Mouse (Mus musculus) thymus, postnatal 4 days (tissue): ENCODE data around the gene Lingo3.
"Not testable (repeated sequence)": the region's sequence is repeated elsewhere in the genome, so short reads cannot be mapped to it uniquely, and the experiment has no call there.

Experiments used
- DNase-seq: peaks from one replicate; pipeline ENCODE4 v3.0.0; 2021

The Lingo3 gene

DNA sequence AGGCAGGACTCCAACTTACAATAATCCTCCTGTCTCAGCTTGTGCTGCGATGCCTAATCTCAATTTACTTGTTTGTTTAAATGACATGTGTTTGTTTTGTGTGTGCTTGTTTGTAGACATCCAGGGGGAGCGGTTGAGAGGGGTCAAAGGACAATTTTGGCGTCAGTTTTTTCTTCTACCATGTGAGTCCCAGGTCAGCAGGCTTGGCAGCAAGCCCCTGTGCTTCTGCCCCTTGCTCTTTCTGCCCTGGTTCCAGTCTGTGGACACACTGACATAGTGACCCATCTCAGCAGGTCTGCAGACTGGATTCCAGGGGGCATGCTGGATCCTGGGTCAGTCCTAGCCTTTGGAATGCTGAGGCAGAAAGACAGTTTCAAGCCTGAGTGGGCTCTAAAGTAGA is 24.4 kb downstream of the Lingo3 start:
- no peak for DNase-seq

DNA sequence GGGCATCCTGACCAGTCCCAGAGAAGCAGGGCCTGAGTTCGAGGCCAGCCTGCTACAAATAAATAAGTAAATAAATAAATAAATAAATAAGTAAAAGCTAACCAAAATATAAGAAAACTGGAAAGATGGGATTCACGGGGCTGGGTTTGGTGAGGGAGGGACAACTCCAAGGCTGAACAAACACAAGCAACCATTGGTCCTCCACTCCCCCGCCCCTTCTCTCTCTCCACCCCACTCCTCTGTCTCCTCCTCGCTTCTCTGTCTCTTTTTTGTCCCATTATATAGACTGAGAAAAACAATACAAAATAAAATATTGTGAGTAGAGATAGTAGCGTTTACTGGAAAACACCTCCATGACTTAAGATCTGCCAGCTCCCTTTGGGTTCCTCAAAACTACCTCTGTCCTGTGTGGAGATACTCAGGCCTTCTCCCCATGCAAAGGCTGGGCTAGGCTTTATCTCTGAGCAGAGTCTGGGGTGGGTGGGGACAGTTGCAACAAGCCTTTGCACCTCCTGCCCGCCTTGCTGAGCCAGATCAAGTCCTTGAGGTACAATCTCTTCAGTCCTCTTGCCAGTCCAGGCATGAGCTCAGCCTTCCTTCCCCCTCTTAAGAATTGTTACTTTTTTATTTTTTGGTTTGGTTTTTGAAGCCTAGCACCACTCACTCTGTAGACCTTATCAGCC is 25.1 kb downstream of the Lingo3 start:
- DNase-seq = no peak

GRCm38 (mm10) chr10:80817955-80818354 is 25.9 kb downstream of the Lingo3 start:
- not testable (repeated sequence) for DNase-seq

DNA sequence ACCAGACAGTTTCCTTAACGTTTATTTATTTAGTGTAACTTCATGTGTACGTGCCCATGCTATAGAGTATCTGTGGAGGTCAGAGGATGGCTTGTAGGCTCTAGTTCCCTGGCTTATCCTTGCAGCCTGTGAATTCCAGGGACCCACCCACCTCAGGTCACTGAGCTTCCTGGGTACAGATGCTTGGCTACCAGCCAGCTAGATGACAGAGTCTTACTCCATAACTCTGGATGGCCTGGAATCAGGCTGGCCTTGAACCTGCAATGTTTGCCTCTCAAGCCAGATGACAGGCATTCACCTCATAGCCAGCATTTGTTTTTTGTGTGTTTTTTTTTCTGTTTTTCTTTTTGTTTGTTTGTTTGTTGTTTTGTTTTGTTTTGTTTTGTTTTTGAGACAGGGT is 26.7 kb downstream of the Lingo3 start:
- no peak for DNase-seq

DNA sequence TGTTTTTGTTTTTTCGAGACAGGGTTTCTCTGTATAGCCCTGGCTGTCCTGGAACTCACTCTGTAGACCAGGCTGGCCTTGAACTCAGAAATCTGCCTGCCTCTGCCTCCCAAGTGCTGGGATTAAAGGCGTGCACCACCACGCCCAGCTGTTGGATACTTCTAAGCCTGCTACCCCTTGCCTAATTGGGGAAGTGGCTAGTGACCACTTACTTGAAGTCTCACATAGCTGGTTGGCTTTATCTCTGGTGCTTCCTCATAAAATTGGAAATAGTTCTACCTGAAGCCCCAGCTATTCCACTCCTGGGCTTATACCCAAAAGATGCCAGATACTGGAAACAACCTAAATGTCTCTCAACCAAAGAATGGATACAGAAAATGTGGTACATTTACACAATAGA is 27.5 kb downstream of the Lingo3 start:
- not testable (repeated sequence) for DNase-seq

GRCm38 (mm10) chr10:80814800-80815199 is 29.0 kb downstream of the Lingo3 start:
- DNase-seq = no peak

DNA sequence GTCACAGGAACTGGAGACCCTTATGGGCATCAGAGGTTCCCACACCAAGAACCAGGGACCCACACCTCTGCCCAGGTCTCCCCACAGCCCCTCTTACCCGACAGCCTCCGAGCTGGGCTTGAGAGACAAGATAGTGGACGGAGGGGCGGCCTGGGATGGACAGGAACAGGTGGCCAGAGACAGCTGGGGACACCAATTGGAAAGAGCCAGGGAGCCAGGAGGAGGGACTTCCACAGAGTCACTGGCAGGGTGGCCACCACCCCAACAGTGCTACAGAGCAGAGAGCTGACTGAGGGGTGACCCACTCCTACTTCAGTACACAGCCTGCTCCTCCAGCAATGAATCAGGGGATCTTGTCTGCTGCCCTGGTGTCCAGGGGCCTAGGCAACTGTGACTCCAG is 30.5 kb downstream of the Lingo3 start, which contains the start of gene Jsrp1:
Jsrp1 (minus strand) TSS at position 133 of the 400 bp plus-strand sequence.
- no peak for DNase-seq

- DNase-seq = no peak
Observed at GRCm38 (mm10) chr10:80812391-80813041, 31.3 kb downstream of the Lingo3 start.

DNA sequence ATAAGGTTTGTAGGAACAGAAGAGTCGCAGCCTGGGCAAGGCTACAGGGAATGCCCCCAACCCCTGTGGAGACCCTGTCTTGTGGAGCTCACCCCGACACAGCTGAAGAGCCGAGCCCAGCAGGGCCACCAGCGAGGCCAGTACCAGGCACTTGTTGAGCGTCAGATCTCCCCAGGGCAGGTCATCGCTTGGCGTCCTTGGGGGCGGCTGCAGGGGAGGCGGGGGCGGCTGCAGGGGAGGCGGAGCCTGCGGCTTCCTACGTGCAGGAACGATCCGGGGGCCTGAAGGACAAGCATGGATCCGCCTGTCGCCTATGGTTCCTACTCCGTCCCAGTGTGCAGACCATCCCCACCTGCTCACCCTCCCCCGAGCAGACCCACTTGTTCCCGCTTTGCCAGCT is 33.8 kb downstream of the Lingo3 start:
- DNase-seq = peak; percentile 17

GRCm38 (mm10) chr10:80808985-80809632 is 34.7 kb downstream of the Lingo3 start:
- peak; percentile 14 for DNase-seq

DNA sequence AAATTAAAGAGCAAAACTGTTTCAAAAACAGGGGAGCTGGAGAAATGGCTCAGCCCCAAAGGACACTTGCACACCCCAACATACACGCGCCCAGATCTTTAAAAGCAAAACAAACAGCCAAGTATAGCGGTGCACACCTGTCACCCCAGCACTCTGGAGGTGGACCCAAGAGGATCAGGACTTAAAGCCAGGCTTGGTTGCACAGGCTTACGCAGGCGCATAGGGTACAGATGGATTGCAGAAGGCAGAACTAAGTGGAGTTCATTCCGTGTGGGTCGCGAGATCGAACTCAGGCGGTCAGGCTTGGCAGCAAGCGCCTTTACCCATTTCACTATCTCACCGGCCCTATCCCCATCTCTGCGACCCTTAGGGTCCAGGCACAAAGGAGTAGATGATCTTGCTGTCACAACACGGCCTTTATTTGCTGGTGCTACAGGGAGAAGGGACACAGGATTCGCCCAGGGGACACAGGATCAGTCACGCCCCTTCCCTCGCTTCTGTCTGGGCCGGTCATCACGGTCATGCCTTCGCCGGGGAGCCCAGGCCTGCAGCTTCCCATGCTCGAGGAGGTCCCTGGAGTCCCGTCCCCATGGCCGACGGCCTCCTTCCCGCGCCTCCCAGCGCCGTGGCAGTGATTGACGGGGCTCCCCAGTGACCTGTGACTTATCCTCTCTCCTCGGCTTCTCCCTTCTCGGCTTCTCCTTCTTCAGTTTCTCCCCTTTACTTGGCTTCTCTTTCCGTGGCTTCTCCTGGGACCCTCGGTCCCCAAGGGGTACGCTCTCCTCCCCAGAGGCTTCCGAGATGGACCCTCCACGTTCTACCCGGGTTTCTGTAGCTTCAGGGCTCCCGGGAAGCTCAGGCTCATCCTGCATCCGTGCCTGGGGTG is 35.5 kb downstream of the Lingo3 start:
- peak; percentile 13 for DNase-seq

DNA sequence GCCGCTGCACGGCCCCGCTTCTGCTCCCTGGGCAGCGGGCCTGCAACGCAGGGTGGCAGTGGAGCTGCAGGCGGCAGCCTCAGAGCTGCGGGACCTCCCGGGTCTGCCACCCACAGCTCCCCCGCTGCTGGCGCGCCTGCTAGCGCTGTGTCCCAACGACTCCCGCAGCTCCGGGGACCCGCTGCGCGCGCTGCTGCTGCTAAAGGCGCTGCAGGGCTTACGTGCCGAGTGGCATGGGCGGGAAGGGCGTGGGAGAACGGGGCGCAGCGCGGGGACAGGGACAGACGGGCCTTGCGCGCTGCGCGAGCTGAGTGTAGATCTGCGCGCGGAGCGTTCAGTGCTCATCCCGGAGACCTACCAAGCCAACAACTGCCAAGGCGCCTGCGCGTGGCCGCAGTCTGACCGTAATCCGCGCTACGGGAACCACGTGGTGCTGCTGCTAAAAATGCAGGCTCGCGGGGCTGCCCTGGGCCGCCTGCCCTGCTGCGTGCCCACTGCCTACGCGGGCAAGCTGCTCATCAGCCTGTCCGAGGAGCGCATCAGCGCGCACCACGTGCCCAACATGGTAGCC is 36.7 kb downstream of the Lingo3 start:
- peak; percentile 63 for DNase-seq

- peak; percentile 21 for DNase-seq
Observed at GRCm38 (mm10) chr10:80806341-80807056, 37.3 kb downstream of the Lingo3 start.

- peak; percentile 90 for DNase-seq
Observed at GRCm38 (mm10) chr10:80805925-80806324, 37.9 kb downstream of the Lingo3 start.

GRCm38 (mm10) chr10:80805322-80805721 is 38.5 kb downstream of the Lingo3 start:
- no peak for DNase-seq

GRCm38 (mm10) chr10:80804916-80805315 is 38.9 kb downstream of the Lingo3 start, which contains the start of gene Amh:
TSS of gene Amh (plus strand) at chr10:80805243.
- no peak for DNase-seq

GRCm38 (mm10) chr10:80804340-80804739 is 39.5 kb downstream of the Lingo3 start:
- DNase-seq = no peak

DNA sequence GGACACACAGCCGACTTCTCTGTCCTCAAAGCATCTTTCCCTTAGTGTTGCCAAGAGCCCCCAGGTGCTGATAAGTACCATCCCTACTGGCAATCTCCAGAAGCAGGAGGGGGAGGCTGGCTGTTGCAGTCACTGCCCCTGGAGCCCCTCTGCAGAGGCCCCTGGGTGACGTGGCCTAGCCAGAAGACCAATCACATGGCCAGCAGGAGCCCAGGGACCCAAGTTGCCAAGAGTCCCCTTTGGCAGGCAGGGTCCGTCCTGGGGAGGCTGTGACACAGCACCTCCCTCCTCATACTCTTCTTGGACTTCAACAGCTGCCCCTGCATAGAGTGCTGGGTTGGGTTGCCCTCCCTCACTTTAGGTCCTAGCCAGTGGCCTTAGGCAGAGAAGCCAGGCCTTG is 40.8 kb downstream of the Lingo3 start:
- no peak for DNase-seq

- no peak for DNase-seq
Observed at GRCm38 (mm10) chr10:80802204-80802912, 41.5 kb downstream of the Lingo3 start.

GRCm38 (mm10) chr10:80799070-80799566 is 44.7 kb downstream of the Lingo3 start:
- DNase-seq = no peak
